Mouse (Mus musculus) kidney, embryonic 16.5 days (tissue): ENCODE results near the gene Pus1. TPM values are rescaled to one million over a fixed set of nuclear protein-coding genes. Genes with fewer than 3 reads are reported as not detected.

ENCODE experiments used
- ATAC-seq: fragments of 200-750 bp; cut with Nextera tagmentation; 2 replicates; pipeline ENCODE4 v1.8.0; 2017; ENCODE audit warnings: moderate TSS enrichment; ENCODE audit not compliant: low FRiP score, low TSS enrichment
- H3K27ac ChIP-seq: fragments of 300-500 bp; sonication (generic); 2 replicates; pipeline ENCODE4 v1.5.1; 2014; ENCODE audit warnings: low read length
- H3K27me3 ChIP-seq: fragments of 300-500 bp; sonication (generic); 2 replicates; pipeline ENCODE4 v1.6.1; 2014; ENCODE audit warnings: low read length, control low read depth, mixed read lengths; ENCODE audit not compliant: insufficient read depth
- H3K36me3 ChIP-seq: fragments of 300-500 bp; sonication (generic); 2 replicates; pipeline ENCODE4 v1.6.1; 2014; ENCODE audit warnings: low read length, control low read depth, mixed read lengths; ENCODE audit not compliant: insufficient read depth
- H3K4me1 ChIP-seq: fragments of 300-500 bp; sonication (generic); 2 replicates; pipeline ENCODE4 v1.6.1; 2014; ENCODE audit warnings: low read length, control low read depth, mixed read lengths; ENCODE audit not compliant: insufficient read depth
- H3K4me2 ChIP-seq: fragments of 300-500 bp; sonication (generic); replicated peaks from 2 replicates; pipeline ENCODE4 v1.6.1; 2014; ENCODE audit warnings: low read depth, low read length
- H3K4me3 ChIP-seq: fragments of 300-500 bp; sonication (generic); 2 replicates; pipeline ENCODE4 v1.5.1; 2014; ENCODE audit warnings: mild to moderate bottlenecking, low read length
- H3K9ac ChIP-seq: fragments of 300-500 bp; sonication (generic); replicated peaks from 2 replicates; pipeline ENCODE4 v1.6.1; 2014; ENCODE audit warnings: low read length
- H3K9me3 ChIP-seq: fragments of 300-500 bp; sonication (generic); 2 replicates; pipeline ENCODE4 v1.6.1; 2016; ENCODE audit warnings: low read length, control low read depth
- WGBS: fragments of 180-500 bp; shearing (Covaris S2); extraction: QIAGEN DNeasy Blood & Tissue Kit; methylation state at CpG from one replicate; pipeline ENCODE4 v1.1.7; 2014; 5-methylcytosine and 5-hydroxymethylcytosine counted together
- polyA plus RNA-seq: library from polyadenylated mRNA; unstranded; fragments of >200 nt; fragmentation: Nextera tagmentation; extraction: Ambion mirVana; gene quantifications from 2 replicates; pipeline ENCODE4 v1.2.1, GENCODE M21; 2015

Gene Pus1
- polyA plus RNA-seq, 1 experiment from 2014 or later = 45.1 TPM

DNA sequence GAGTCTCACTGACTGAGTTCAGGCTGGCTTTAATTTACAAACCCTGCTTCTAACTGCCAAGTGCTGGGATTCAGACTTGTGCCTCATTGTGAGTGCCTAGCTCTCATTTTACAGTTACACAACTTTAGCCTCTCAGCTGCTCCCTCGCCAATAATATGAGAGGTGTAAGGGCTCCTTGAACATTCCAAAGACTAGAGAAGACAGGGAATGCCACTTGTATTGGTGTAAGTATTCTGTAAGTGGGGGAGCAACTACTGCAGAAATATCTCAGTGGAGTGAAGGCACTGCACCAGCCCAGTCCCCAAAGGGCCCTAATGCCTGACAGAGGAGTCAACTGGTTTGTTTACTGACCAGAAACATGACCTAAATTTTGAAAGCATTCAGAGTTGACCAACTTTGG, 52.6 kb downstream of the Pus1 start:
- peaks cover 72% of the 10 kb centered on the region for H3K36me3 ChIP-seq

More for the DNA sequence above, 52.6 kb downstream of the Pus1 start:
- H3K4me2 ChIP-seq = no peak overlapping the region
- no peak overlapping the region for H3K9ac ChIP-seq
- H3K4me3 ChIP-seq = no peak overlapping the region
- H3K27ac ChIP-seq = no peak overlapping the region
- no peak for ATAC-seq
- no peaks in the 10 kb centered on the region for H3K27me3 ChIP-seq
- no peaks in the 10 kb centered on the region for H3K9me3 ChIP-seq
- no peaks in the 10 kb centered on the region for H3K4me1 ChIP-seq
- 97% methylated on average over 1 of the region's 1 CpGs for whole genome bisulfite sequencing

Other genes starting within 250 kb of the Pus1 start
- 0.44 and 0.69 TPM in 2 replicates for gene Galnt9, start 236.3 kb downstream of the Pus1 start, polyA plus RNA-seq
- 58.9 and 65.0 TPM in 2 replicates for gene Noc4l, start 127.2 kb downstream of the Pus1 start, polyA plus RNA-seq
- gene Ddx51, start 127.2 kb downstream of the Pus1 start, polyA plus RNA-seq = 19.8 and 28.2 TPM in 2 replicates
- gene Ep400, start 9.9 kb downstream of the Pus1 start, polyA plus RNA-seq = 49.2 and 55.6 TPM in 2 replicates
- gene Ulk1, start 29.4 kb upstream of the Pus1 start, polyA plus RNA-seq = 18.6 and 19.5 TPM in 2 replicates
- 32.1 and 35.3 TPM in 2 replicates for gene Hscb, start 59.1 kb upstream of the Pus1 start, polyA plus RNA-seq
- 32.8 and 36.7 TPM in 2 replicates for gene Chek2, start 59.3 kb upstream of the Pus1 start, polyA plus RNA-seq
- gene Ttc28, start 99.1 kb upstream of the Pus1 start, polyA plus RNA-seq = 12.1 and 14.7 TPM in 2 replicates